Mouse (Mus musculus) heart, adult 8-10 months (tissue): ENCODE results near the gene Micall1. TPM values are rescaled to one million over a fixed set of nuclear protein-coding genes. Genes with fewer than 3 reads are reported as not detected.
A peak's percentile ranks its signal among the peaks of the same experiment; 100 is the strongest.

ENCODE experiments used
- DNase-seq: peaks from one replicate; pipeline ENCODE4 v3.0.0; 2022; ENCODE audit warnings: low spot score
- total RNA-seq, 4 experiments: library from RNA; stranded (reverse); gene quantifications; 2 replicates each; pipeline ENCODE4 v1.2.4; 2022

The Micall1 gene
- total RNA-seq, 4 experiments from 2014 or later, result 41.2 to 42.2 (median 41.5) TPM

DNA sequence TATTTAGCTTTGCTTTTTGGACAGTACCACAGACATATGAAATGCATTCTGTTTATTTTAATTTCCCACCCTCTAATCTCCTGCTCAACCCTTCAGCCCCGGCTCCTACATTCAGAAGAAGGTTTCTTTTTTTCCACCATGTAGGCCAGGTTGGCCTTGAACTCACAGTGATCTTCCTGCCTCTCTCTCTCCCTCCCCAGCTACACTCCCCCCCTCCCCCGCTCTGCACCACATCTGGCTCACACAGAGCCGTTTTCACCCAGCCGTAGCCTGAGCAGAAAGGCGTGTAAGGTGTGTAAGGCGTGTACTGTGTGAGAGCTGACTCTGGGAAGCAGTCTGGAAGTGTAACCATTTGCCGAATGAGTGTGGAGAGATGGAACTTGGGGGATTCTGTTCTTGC lies 20.6 kb downstream of the Micall1 start:
- DNase-seq, result no peak

DNA sequence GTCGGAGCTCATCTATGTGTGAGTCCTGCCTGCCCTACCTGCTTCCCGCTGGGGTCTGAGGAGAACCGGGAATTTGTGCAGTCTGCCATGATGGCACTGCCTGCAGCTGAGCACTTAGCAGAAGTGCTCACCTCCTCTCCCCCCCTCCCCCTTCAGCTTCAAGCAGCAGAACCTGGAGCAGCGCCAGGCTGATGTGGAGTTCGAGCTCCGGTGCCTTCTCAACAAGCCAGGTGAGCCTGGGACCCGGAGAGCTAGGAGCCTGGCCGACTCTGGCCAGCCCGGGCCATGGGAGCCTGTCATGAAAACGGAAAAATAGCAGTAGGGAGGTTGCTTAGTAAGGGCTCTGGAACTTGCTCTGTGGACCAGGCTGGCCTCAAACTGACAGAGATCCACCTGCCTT lies 22.1 kb downstream of the Micall1 start:
- no peak for DNase-seq

GRCm38 (mm10) chr15:79131442-79131841 lies 22.7 kb downstream of the Micall1 start:
- peak; percentile 87 for DNase-seq

GRCm38 (mm10) chr15:79133191-79133661 lies 24.5 kb downstream of the Micall1 start:
- no peak for DNase-seq

GRCm38 (mm10) chr15:79134496-79135270 lies 26.0 kb downstream of the Micall1 start:
- no peak for DNase-seq

DNA sequence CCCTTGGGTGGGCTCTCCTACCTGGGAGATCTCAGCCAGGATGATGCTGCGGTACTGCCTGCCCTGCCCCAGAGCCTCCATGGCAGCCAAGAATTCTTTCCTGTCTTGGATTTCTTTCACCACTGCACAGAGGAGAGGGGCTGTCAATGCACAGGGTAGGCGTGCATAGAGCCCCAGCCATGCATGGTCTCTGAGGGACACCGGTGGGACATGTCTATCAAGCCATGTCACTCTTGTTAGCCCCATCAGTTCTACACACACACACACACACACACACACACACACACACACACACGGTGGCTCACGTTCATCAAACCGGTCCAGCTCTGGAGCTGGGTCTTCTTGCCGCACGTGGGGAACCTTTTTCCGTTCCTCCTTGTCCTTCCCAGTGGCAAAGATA lies 26.6 kb downstream of the Micall1 start:
- DNase-seq, result no peak

- no peak for DNase-seq
Observed at GRCm38 (mm10) chr15:79135783-79136575, 27.3 kb downstream of the Micall1 start.

- DNase-seq, result no peak
Observed at GRCm38 (mm10) chr15:79139640-79140039, 30.9 kb downstream of the Micall1 start.

DNA sequence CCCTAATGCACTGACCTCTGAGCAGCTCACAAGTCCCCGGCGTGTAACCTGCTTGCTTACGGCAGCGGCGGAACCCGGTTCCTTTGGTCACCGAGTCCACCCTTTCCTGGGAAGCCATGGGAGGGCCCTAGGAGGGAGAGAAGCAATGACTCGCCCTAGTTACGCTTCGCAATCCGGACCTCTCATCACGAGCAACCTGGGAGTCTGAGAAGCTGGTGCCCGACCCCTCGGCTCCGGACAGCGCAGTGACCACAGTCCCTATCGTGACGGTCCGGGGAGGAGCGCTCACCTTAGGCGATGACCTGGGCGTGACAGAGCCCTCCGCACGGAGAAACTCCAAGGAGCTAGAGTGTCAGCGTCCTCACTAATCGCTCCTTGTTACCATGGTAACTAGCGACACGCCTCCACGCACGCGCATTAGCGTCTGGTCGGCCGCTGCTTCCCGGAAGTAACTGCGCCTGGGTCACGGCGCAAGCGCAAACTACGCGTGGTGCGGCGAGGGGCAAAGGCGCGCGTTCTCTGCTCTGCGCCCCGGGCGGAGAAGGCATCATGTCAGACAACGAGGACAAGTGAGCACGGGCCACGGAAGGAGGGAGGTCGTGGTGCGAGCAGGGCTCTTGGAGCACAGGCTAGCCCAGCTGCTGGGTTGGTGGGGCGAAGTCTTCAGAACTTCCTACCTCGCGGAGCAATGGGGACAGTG lies 32.3 kb downstream of the Micall1 start, which contains the start of the genes Polr2f and 1700088E04Rik:
TSS of gene Polr2f (plus strand) at position 144 of the 700 bp plus-strand sequence.
TSS of gene 1700088E04Rik (minus strand) at position 388 of the 700 bp plus-strand sequence.
- peak; percentile 95 for DNase-seq

GRCm38 (mm10) chr15:79141566-79141917 lies 32.8 kb downstream of the Micall1 start:
- no peak for DNase-seq

DNA sequence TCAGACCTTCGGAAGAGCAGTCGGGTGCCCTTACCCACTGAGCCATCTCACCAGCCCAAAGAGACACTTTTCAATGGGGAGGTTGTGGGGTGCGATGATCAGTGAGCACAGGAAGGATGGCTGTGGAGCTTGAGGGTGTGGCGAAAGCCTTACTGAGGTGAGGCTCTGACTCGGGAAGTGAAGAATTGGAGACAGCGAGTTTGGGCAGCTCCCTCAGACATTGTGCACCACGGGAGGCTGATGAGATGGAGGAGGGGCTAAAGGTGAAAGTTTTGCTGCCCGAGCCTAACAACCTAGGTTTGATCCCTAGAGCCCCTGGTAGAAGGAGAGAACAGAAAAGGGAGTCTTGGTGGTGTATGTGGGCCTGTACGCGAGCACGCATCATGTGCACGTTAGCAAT lies 34.6 kb downstream of the Micall1 start:
- no peak for DNase-seq

DNA sequence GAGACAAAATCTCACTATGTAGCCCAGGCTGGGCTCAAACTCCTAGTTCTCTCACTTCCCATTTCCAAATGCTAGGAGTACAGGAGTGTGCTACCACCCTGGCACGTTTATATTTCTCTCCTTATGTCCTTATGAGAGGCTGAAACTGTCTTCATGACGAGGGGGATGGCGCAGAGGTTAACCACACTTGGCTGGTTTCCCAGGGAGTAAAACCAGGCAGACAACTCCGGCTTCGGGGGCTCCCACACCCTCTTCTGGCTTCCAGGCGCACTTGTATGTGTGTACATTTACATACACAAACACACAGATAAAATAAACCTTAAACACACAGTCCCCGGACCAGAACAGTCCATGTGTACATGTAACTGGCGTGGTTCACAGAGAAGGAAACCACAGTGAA lies 35.3 kb downstream of the Micall1 start:
- no peak for DNase-seq

DNA sequence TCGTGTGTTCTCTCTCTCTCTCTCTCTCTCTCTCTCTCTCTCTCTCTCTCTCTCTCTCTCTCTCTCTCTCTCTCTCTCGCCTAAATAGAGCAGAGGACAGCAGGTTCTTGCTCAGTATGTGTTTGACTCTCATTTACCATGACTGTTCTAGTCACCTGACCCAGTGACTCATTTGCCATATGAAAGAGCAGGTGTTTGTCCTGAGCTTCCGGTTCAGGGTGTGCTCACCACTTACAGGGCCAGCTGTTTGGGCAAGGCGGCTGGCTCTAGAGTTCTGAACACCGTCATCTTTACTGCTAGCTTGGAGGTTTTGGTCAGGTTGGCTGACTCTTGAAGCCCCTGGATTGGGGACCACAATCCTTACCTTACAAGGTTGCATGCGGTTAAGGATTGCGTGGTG lies 36.8 kb downstream of the Micall1 start:
- DNase-seq, result no peak

DNA sequence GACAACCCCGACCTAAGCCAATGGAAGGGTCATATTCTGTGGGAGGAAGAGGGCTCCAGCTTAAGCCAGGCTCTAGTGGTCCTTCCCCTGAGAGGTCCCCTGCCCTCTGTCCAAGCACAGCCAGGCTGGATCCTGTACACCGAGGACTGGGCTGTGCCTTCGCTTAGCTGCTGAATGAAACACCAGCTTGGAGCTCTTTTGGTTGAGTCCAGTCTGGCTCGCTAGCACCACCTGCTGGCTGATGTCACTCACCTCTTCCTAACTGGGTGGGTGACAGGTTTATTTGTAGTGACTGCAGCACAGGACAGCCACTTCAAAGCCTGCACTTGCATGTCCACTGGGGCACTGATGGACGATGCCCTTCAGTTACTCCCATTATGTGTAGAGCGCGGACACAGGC lies 39.8 kb downstream of the Micall1 start:
- DNase-seq, result peak; percentile 80

DNA sequence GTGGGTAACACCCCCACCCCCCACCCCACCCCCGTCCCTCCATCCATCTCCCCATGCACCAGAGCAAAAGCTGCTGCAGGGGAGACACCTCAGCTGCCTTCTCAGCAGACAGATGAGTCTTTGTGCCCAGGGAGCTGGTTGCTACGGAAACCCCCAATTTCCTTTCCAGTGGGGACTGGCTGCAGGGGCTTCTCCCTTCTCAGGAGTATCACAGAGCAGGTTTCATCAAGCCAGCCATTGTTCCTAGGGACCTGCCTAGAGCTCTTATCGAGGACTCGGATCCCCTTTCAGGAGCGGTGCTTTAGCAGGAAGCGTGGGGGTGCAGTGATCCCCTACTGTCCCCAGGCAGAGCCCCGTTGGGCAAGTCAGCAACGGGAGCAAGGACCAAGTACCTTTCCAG lies 43.2 kb downstream of the Micall1 start:
- no peak for DNase-seq

DNA sequence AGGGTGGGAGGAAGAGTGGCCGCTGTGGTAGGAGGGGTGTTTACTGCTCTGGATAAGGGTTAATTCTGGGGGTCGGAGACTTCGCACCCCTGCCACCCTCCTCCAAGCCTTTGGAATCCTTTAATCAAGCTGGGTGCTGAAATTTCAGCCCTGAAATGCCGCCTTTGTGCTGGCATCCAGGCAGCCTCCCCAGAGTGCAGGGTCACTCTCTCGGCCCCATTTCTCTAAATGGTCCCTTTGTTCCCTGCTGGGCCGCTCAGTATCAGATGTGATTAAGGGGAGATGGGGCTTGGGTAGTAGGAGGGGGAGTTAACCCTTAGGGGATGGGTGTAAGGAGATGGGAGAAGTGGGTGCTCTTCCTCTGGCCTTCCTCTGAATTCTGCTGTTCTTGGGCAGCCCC lies 44.0 kb downstream of the Micall1 start:
- no peak for DNase-seq

- no peak for DNase-seq
Observed at GRCm38 (mm10) chr15:79155572-79155971, 46.9 kb downstream of the Micall1 start.

DNA sequence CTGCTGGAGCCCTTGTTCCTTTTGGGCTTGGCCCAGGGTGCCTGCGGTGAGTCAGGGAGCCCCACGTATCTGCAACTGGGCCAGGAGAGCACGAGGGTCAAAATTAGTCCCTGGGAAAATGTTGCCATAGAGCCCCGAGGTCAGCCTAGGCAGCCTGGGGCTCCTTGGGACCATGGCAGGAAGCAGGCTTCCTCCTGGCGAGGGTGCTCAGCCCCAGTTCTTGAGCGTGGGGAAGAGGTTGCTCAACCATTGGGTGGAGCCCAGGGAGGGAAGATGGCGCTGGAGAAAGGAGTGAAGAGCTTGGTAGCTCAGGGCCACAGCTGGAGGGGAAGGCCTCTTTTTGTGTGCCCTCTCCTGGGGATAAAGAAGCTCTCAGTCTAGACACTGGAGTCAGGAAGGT lies 53.6 kb downstream of the Micall1 start:
- no peak for DNase-seq

GRCm38 (mm10) chr15:79162822-79163221 lies 54.1 kb downstream of the Micall1 start:
- DNase-seq, result no peak

DNA sequence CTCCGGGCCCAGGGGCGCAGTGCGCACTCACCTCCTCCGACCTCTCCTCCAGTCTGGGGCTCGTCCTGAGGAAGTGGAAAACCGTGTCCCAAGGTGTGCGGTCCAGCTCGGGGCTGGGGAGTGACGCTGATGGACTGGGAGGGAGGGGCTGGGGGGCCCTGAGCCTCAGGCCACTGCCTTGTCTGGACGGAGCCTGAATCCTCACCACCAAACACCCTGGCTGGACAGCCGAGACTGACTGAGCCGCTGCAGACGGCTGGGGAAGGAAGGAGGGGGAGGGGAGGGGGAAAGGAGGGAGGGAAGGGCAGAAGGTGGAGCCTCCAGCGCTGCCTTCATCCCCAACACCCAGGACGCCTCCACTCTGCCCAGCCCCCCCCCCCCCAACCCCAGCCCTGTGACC lies 55.6 kb downstream of the Micall1 start:
- no peak for DNase-seq

DNA sequence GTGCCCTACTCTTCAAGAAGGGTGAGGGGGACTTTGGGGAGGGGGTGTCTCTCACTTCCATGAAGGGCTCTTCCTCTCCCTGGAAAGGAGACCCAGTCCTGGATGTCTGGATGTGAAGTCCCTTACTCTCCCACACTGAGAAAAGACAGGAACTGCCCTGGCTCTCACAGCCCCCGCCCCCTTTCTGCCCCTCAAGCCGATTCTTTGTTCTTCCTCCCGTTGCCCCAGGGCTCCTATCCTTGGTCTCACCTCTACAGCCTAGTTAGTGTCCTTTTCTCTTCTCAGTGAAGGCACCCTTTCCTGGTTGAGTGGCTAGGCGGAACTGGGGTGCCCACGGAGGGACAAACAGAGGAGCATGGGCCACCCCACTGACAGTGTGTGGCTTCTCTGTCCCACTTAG lies 56.4 kb downstream of the Micall1 start, which contains the start of gene Sox10:
TSS of gene Sox10 (minus strand) at position 101 of the 400 bp plus-strand sequence.
- no peak for DNase-seq

DNA sequence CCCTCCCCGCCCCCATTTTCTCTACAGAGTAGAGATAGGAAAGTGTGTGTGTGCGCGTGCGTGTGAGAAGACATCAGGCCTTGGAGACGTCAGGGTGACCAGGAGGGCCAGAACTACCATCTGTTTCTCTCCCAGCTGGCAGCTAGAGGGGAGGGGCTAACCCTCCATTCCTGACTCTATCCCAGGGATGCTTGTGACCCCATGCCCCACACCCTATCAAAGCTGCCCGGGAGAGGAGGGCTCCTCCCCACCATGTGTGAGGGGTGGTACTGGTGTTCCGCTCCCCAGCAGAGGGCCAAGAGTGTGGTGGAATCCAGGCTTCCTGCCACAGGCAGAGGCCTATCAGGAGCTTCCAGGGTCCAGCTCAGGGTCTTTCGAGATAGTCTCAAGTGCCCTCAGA lies 58.0 kb downstream of the Micall1 start:
- DNase-seq, result no peak
